Mouse (Mus musculus): ENCODE results near the gene Brd3os.

Gene Brd3os

DNA sequence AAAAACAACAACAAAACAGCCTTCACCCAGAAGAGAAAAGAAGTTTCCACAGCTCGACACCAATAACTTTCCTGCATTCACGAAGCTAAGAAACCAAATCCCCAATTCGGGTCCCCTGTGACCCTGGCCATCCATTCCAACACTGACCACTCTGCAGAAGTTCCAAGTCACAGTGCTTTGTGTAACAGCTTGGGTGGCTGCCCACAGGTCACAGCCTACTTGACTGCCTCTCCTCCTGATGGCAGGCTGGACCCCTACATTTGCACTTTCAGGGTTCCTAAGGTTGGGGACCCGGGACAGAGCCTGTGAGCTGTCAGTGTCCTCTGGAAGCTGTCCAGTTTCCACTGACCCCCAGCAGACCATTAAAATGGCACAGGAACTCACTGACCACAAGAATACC lies 20.8 kb downstream of the Brd3os start:
- DNase-seq (ENCODE audit: low spot score in 2 of 2) = no peak

DNA sequence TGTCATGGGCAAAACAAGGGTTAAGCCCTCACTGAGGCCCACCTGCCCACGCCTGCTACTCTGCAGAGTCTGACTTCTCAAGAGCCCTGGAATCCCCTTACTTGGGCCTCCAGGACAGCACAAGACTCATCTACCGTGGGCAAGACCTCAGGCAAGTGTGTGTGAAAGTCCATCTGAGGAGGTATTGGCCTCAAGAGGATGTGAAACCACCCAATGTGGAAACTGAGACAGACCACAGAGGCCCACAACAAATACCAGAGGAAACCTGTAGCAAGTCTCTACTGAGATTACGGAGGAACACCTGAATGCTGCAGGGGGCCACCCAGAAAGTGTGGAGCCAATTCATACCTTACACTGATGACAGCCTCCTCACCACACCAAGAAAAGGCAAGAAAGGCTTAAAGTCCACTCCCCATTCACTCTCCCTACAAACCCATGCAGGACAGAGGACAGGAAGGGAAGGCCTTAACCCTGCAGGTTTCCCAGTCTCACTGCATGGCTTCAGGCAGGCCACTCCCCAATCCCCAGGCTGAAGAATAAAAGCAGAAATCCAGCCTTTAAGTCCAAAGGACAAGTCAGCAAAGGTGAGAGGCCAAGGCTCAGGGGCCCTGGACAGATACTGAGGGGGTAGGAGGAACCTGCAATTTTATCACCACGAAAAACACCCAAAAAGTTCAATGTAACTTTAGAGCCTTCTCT lies 27.3 kb downstream of the Brd3os start:
- no peak for DNase-seq (ENCODE audit: low spot score in 2 of 2)

GRCm38 (mm10) chr2:27469991-27470355 lies 27.8 kb downstream of the Brd3os start:
- DNase-seq (ENCODE audit: low spot score in 2 of 2) = no peak

DNA sequence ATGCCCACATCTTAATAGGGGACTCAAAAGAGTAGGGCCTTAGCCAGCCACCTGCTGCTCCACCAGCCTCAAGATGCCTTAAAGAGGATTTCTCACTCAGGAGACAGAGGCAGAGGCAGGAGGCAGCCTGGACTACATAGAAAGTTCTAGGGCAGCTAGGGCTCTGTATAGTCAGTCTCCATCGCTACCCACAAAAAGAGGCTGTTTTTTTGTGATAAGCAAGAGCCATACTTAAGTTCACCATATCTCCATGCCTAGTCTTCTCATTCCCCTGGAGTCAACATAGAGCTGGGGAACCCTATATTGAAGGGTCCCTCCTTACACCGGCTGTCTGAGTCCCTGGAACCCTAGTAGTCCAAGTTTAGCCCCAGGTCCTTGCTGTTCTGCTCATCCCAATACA lies 28.4 kb downstream of the Brd3os start:
- no peak for DNase-seq (ENCODE audit: low spot score in 2 of 2)

DNA sequence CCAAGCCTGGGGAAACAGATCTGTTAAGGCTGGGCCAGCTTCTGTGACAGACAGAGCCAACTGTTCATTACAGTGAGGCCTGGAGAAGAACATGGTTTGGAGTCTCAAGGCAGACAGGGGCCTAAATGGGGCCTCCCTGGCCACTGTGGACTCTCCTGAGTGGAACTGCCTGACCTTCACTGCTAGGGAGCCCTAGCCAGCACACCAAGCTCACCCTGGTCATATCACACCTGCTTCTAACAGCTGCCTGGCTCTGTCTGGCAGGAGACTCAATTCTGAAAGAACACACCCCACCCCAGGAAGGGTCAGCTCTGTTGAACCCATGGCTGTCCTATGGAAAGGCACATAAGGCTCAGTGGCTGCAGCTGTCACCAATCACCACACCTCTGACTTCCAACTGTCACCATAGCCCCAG lies 29.1 kb downstream of the Brd3os start:
- no peak for DNase-seq (ENCODE audit: low spot score in 2 of 2)

DNA sequence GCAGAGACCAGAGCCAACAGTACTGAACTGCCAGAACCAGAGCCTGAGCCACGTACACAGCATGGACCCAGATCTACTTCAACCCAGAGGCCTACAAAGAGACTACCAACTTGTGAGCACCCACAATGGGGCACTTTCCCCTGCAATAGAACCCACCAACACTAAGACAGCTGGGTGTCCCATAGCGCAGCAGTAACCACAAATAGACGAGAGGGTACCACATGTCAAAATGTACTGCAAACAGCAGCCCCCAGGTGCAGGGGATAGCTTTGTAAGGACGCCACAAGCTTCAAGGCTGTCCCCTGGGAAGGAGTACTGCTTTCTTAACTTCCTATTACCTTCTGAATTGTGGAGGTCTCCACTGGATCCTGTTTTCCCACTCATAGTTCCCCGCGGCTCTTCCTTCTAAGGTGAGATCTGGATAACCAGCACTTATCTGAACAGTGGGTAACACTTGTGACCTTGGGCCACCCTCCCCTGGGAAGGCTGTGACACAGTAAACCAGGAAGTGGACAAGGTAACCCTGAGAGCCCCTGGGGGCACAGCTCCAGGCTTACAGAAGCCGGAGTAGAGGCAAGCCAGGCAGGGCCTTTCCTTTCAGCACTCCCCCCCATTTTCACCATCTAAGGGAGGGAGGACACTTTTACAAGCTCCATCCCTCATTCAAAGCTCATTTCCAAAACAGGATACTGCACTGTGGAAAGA lies 31.1 kb downstream of the Brd3os start:
- DNase-seq (ENCODE audit: low spot score in 2 of 2) = no peak

DNA sequence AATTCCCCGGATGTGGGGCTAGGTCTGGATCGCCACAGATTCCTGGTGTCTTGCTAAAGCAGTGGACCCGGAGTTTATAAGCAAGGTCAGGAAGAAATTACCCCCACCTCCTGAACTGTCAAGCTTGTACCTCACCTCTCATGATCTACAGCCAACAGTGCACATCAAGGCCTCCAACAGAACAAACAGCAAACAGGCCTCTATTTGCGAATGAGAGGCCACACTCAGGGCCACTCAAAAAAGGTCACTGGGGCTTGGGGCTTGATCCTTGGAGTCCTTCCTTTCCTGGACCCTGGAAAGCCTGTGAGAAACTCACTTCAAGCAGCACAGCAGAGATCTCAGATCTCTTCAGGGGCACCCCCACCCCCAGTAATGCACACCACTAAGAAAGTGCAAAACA lies 31.8 kb downstream of the Brd3os start:
- no peak for DNase-seq (ENCODE audit: low spot score in 2 of 2)

- DNase-seq (ENCODE audit: low spot score in 2 of 2) = no peak
These were observed 32.7 kb downstream of the Brd3os start for GRCm38 (mm10) chr2:27474621-27475484.

GRCm38 (mm10) chr2:27475495-27476302 lies 33.6 kb downstream of the Brd3os start:
- peak; percentile 88 to 94 for DNase-seq (ENCODE audit: low spot score in 2 of 2)

- DNase-seq (ENCODE audit: low spot score in 2 of 2) = no peak
These were observed 34.4 kb downstream of the Brd3os start for GRCm38 (mm10) chr2:27476303-27477192.

DNA sequence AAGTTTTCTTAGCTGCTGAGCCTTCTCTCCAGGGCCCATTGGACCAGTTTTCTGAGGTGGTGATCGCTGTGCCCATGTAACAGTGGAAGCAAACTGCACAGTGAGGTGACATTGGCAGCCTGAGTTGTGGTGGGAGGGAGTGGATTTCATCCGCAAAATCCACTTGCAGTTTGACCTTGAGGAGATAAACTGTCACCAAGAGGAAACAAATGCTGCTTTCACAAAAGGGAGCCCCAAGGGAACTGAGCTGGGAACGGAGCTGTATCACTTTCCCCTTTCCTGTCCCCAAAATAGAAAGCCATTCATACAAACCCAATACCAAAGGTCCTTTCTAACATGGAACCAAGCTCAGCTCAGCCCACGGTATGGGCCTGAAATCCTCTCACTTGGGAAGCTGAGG lies 37.7 kb downstream of the Brd3os start:
- DNase-seq (ENCODE audit: low spot score in 2 of 2) = no peak

- DNase-seq (ENCODE audit: low spot score in 2 of 2) = no peak
These were observed 38.2 kb downstream of the Brd3os start for GRCm38 (mm10) chr2:27480367-27480766.

DNA sequence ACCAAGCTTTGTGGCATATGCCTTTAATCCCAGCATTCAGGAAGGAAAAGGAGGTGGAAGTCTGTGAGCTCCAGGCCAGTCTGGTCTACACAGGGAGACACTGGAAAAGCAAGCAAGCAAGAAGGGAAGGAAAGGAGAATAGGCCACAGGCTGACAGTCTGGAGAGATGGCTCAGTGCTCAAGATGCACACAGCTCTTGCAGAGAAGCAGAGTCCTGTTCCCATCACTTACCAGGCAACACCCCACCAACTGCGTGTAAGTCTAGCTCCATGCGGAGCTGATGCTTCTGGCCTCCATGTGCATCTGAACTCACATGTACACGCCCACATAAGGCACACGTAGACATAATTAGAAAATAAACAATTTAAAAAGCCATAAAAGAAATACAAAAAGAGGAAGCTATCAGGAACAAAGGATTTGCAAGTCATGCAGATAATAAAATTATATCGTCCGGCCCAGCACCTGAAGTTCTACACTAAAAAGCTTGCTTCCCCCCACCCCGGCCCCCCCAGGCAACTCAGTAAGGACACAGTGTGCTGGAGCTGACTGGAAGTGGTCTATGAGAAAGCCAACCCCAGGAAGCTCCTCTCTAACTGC lies 40.2 kb downstream of the Brd3os start:
- no peak for DNase-seq (ENCODE audit: low spot score in 2 of 2)

- no peak for DNase-seq (ENCODE audit: low spot score in 2 of 2)
These were observed 44.6 kb downstream of the Brd3os start for GRCm38 (mm10) chr2:27486725-27487124.

DNA sequence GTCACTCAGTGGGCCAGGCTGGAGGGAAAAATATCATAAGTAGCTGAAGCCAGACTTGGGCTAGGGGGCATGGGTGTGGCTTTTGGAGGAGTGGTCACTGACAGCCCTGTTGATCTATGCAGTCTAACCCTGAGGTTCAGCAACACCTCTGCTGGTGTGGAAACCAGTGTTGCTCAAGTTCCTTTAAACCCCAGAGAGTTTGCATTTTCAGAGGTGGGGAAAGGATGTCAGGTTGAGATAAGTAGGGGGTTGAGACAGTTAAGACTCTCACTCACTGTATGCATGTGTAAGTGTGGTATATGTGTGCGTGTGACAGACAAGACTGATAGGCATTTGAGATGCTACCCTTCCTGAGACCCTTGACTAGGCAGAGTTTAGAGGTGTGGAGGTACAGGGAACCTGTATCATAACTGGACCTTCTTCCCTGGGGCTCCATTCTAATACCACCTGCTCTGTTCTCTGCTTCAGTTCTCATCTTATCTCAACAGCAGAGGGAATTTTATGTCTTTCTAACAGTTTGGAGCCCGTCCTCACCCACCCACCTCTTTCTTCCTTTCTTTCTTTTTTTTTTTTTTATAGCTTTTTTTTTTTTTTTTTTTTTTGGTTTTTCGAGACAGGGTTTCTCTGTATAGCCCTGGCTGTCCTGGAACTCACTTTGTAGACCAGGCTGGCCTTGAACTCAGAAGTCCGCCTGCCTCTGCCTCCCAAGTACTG lies 45.4 kb downstream of the Brd3os start:
- no peak for DNase-seq (ENCODE audit: low spot score in 2 of 2)

- DNase-seq (ENCODE audit: low spot score in 2 of 2) = no peak
These were observed 46.2 kb downstream of the Brd3os start for GRCm38 (mm10) chr2:27488362-27488761.

GRCm38 (mm10) chr2:27490939-27491338 lies 48.8 kb downstream of the Brd3os start:
- no peak for DNase-seq (ENCODE audit: low spot score in 2 of 2)
